In the genomic region with DNA sequence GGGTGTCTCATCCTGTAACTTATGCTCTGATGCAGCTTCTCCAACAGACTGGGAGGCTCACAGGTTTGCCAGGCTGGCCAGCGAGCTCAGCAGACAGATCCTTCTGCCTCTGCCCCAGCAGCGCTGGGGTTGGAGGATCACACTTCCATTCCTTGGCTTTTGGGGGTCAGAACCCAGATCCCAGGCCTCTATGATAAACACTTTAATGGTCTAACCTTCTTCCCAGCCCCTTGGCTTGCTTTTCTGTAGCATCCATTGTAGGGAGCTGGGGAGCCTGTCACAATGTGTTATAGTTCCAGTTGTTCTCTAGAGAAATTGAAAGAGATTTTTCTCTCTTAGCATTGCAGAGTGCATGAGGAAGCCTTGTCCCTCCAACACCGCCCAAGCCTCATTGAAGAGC, we compare ENCODE assay signal across 17 mouse cellular contexts.
DNase-seq lines count a peak whose midpoint lies in the region; ATAC-seq lines count a peak whose summit lies in the region.
"Had no signal": no experiment of that assay in that cellular context is flagged by ENCODE, and none has a peak within 500 bp of the region (broad histone marks: within the 10 kb centered on the region; RNA-seq: fewer than 3 reads in every experiment).

No protein-coding gene starts in this region.

- WGBS in forebrain, embryonic 11.5 days, result 87% methylated on average over 3 of the region's 3 CpGs
- 92% methylated on average over 3 of the region's 3 CpGs for WGBS in forebrain, embryonic 14.5 days
- 90% methylated on average over 3 of the region's 3 CpGs for WGBS in hindbrain, embryonic 15.5 days
- 85% methylated on average over 3 of the region's 3 CpGs for WGBS in hindbrain, embryonic 11.5 days

- no peak overlapping the region for H3K4me3 ChIP-seq in forebrain, embryonic 11.5 days (ENCODE audit: low read depth, low read length)
- no peak overlapping the region for H3K4me3 ChIP-seq in forebrain, embryonic 14.5 days (ENCODE audit: low read depth, low read length)
- H3K4me3 ChIP-seq in hindbrain, embryonic 15.5 days, result no peak overlapping the region
- H3K4me3 ChIP-seq in hindbrain, embryonic 11.5 days (ENCODE audit: low read depth, low read length), result no peak overlapping the region
- H3K4me3 ChIP-seq: heart, embryonic 10.5 days; limb, embryonic 12.5 days; liver, embryonic 12.5 days; megakaryocyte, embryonic 14.5 days; myocyte had no signal

- DNase-seq in forebrain, embryonic 11.5 days (ENCODE audit: low spot score), result peak; percentile 22
- DNase-seq in forebrain, embryonic 14.5 days (ENCODE audit: low spot score), result no peak
- no peak for DNase-seq in hindbrain, embryonic 11.5 days (ENCODE audit: low spot score)
- peak; percentile 14 for DNase-seq in right cerebral cortex, postnatal 25 days
- DNase-seq in right cerebral cortex, adult 2 months (ENCODE audit: low spot score in 2 of 2), result no peak
- no peak for DNase-seq in thymus, postnatal 4 days
- no peak for DNase-seq in cerebellum, adult 9-10 months
- DNase-seq: cerebellum, postnatal 10 days; kidney, adult 8-10 months; lung, adult 2 months; thymus, postnatal 25 days had no signal

- no peak for ATAC-seq in forebrain, embryonic 11.5 days (replicated peaks; ENCODE audit: low FRiP score)
- no peak for ATAC-seq in forebrain, embryonic 14.5 days
- ATAC-seq in hindbrain, embryonic 15.5 days (ENCODE audit: low FRiP score, low read depth), result no peak
- no peak for ATAC-seq in hindbrain, embryonic 11.5 days (ENCODE audit: low FRiP score)
- ATAC-seq: liver, embryonic 12.5 days had no signal

- H3K4me1 ChIP-seq in forebrain, embryonic 11.5 days (replicated peaks; ENCODE audit: control insufficient read depth, insufficient read depth, low read length), result 0 out of 2 replicates have a peak, but pooled peaks cover 2% of the 10 kb centered on the region
- H3K4me1 ChIP-seq in forebrain, embryonic 14.5 days (ENCODE audit: control insufficient read depth, insufficient read depth, low read length), result peaks cover 13% of the 10 kb centered on the region
- peaks cover 19% of the 10 kb centered on the region for H3K4me1 ChIP-seq in hindbrain, embryonic 15.5 days (replicated peaks)
- no peaks in the 10 kb centered on the region for H3K4me1 ChIP-seq in hindbrain, embryonic 11.5 days (replicated peaks; ENCODE audit: control insufficient read depth, insufficient read depth, low read length)
- H3K4me1 ChIP-seq: heart, embryonic 10.5 days; liver, embryonic 12.5 days; megakaryocyte, embryonic 14.5 days had no signal

- no peaks in the 10 kb centered on the region for H3K9me3 ChIP-seq in forebrain, embryonic 11.5 days (ENCODE audit: control insufficient read depth, low read length)
- H3K9me3 ChIP-seq in forebrain, embryonic 14.5 days (replicated peaks; ENCODE audit: control insufficient read depth, low read length), result no peaks in the 10 kb centered on the region
- no peaks in the 10 kb centered on the region for H3K9me3 ChIP-seq in hindbrain, embryonic 15.5 days
- H3K9me3 ChIP-seq in hindbrain, embryonic 11.5 days (ENCODE audit: control insufficient read depth, low read length), result no peaks in the 10 kb centered on the region
- H3K9me3 ChIP-seq: heart, embryonic 10.5 days; limb, embryonic 12.5 days; liver, embryonic 12.5 days had no signal

- H3K27ac ChIP-seq in forebrain, embryonic 11.5 days (ENCODE audit: low read depth, low read length), result no peak overlapping the region
- H3K27ac ChIP-seq in forebrain, embryonic 14.5 days (ENCODE audit: low read depth, low read length), result no peak overlapping the region
- H3K27ac ChIP-seq in hindbrain, embryonic 15.5 days (replicated peaks), result 0 out of 2 replicates have a peak overlapping the region, but pooled peaks have one; percentile 36
- H3K27ac ChIP-seq in hindbrain, embryonic 11.5 days (ENCODE audit: low read depth, low read length), result no peak overlapping the region
- H3K27ac ChIP-seq: heart, embryonic 10.5 days; limb, embryonic 12.5 days; liver, embryonic 12.5 days had no signal

- no peak overlapping the region for H3K9ac ChIP-seq in forebrain, embryonic 11.5 days (ENCODE audit: low read length)
- no peak overlapping the region for H3K9ac ChIP-seq in forebrain, embryonic 14.5 days (ENCODE audit: low read length)
- H3K9ac ChIP-seq in hindbrain, embryonic 15.5 days, result no peak overlapping the region
- H3K9ac ChIP-seq in hindbrain, embryonic 11.5 days (ENCODE audit: low read depth, low read length), result no peak overlapping the region
- H3K9ac ChIP-seq: limb, embryonic 12.5 days; liver, embryonic 12.5 days had no signal

- H3K27me3 ChIP-seq in forebrain, embryonic 11.5 days (ENCODE audit: control insufficient read depth, insufficient read depth, low read length), result no peaks in the 10 kb centered on the region
- no peaks in the 10 kb centered on the region for H3K27me3 ChIP-seq in forebrain, embryonic 14.5 days (replicated peaks; ENCODE audit: control insufficient read depth, insufficient read depth, low read length)
- H3K27me3 ChIP-seq in hindbrain, embryonic 15.5 days, result no peaks in the 10 kb centered on the region
- no peaks in the 10 kb centered on the region for H3K27me3 ChIP-seq in hindbrain, embryonic 11.5 days (ENCODE audit: control insufficient read depth, insufficient read depth, low read length)
- H3K27me3 ChIP-seq: limb, embryonic 12.5 days; liver, embryonic 12.5 days had no signal

- no peaks in the 10 kb centered on the region for H3K36me3 ChIP-seq in forebrain, embryonic 11.5 days (ENCODE audit: control insufficient read depth, insufficient read depth, low read length)
- no peaks in the 10 kb centered on the region for H3K36me3 ChIP-seq in forebrain, embryonic 14.5 days (ENCODE audit: control insufficient read depth, insufficient read depth, low read length)
- no peaks in the 10 kb centered on the region for H3K36me3 ChIP-seq in hindbrain, embryonic 15.5 days
- H3K36me3 ChIP-seq in hindbrain, embryonic 11.5 days (ENCODE audit: control insufficient read depth, insufficient read depth, low read length), result no peaks in the 10 kb centered on the region
- H3K36me3 ChIP-seq: heart, embryonic 10.5 days; limb, embryonic 12.5 days; liver, embryonic 12.5 days had no signal

- H3K4me2 ChIP-seq in forebrain, embryonic 11.5 days (ENCODE audit: low read depth, low read length, severe bottlenecking), result no peak overlapping the region
- H3K4me2 ChIP-seq in forebrain, embryonic 14.5 days (ENCODE audit: low read length), result no peak overlapping the region
- no peak overlapping the region for H3K4me2 ChIP-seq in hindbrain, embryonic 15.5 days
- no peak overlapping the region for H3K4me2 ChIP-seq in hindbrain, embryonic 11.5 days (replicated peaks; ENCODE audit: low read depth, low read length)
- H3K4me2 ChIP-seq: limb, embryonic 12.5 days; liver, embryonic 12.5 days had no signal

Comparison
In these comparisons a context has a peak if more than half of its experiments do, and no peak if none do; other contexts are left out.
1. DNase-seq: peak in forebrain, embryonic 11.5 days (single experiment) and right cerebral cortex, postnatal 25 days (single experiment); none in forebrain, embryonic 14.5 days (single experiment), hindbrain, embryonic 11.5 days (single experiment), right cerebral cortex, adult 2 months (0 of 2), thymus, postnatal 4 days (single experiment) and cerebellum, adult 9-10 months (single experiment).